Comparison of ENCODE assay signal across 9 mouse cellular contexts in genomic region chr2:154583906-154584872, GRCm38 (mm10). TPM values are rescaled to one million over a fixed set of nuclear protein-coding genes. Genes with fewer than 3 reads are reported as not detected.
A peak's percentile ranks its signal among the peaks of the same experiment; 100 is the strongest.
DNase-seq lines count a peak whose midpoint lies in the region; ATAC-seq lines count a peak whose summit lies in the region.
"Had no signal": no experiment of that assay in that cellular context is flagged by ENCODE, and none has a peak within 500 bp of the region (broad histone marks: within the 10 kb centered on the region; RNA-seq: fewer than 3 reads in every experiment).

No protein-coding gene starts in this region.

- WGBS in forebrain, embryonic 16.5 days: 41% methylated on average over 15 of the region's 15 CpGs
- 60% methylated on average over 15 of the region's 15 CpGs for WGBS in midbrain, embryonic 15.5 days

- no peak overlapping the region for H3K4me3 ChIP-seq in forebrain, embryonic 16.5 days (replicated peaks; ENCODE audit: low read length)
- H3K4me3 ChIP-seq in midbrain, embryonic 15.5 days: no peak overlapping the region

- peaks cover 32% of the 10 kb centered on the region for H3K4me1 ChIP-seq in forebrain, embryonic 16.5 days (replicated peaks; ENCODE audit: control insufficient read depth, insufficient read depth, low read length)
- H3K4me1 ChIP-seq in midbrain, embryonic 15.5 days: peaks cover 9% of the 10 kb centered on the region; the same call in 1 of the 2 replicates

- no peaks in the 10 kb centered on the region for H3K27me3 ChIP-seq in forebrain, embryonic 16.5 days (replicated peaks; ENCODE audit: control insufficient read depth, insufficient read depth, low read length)
- H3K27me3 ChIP-seq in midbrain, embryonic 15.5 days (replicated peaks): no peaks in the 10 kb centered on the region

- DNase-seq in 416B (ENCODE audit: low read depth): peak; percentile 73
- DNase-seq in adipocyte (ENCODE audit: low spot score): peak; percentile 57
- peak; percentile 66 to 78 for DNase-seq in layer of hippocampus, postnatal 25 days (ENCODE audit: extremely low spot score in 1 of 2, low spot score in 1 of 2)
- DNase-seq in urinary bladder, adult 18-20 months (ENCODE audit: low spot score in 2 of 2): no peak
- DNase-seq in B cell, adult 2 months: no peak
- DNase-seq in adrenal gland, adult 18-20 months (ENCODE audit: low spot score in 2 of 2): no peak

- H3K9me3 ChIP-seq in forebrain, embryonic 16.5 days (ENCODE audit: control insufficient read depth, low read length): no peaks in the 10 kb centered on the region
- no peaks in the 10 kb centered on the region for H3K9me3 ChIP-seq in midbrain, embryonic 15.5 days

- ATAC-seq in forebrain, embryonic 16.5 days: peak; percentile 96
- peak; percentile 78 for ATAC-seq in midbrain, embryonic 15.5 days (replicated peaks)

- peak overlapping the region; percentile 85 for H3K27ac ChIP-seq in forebrain, embryonic 16.5 days (ENCODE audit: low read length)
- H3K27ac ChIP-seq in midbrain, embryonic 15.5 days: no peak overlapping the region
- H3K27ac ChIP-seq: macrophage had no signal

- H3K36me3 ChIP-seq in forebrain, embryonic 16.5 days (ENCODE audit: control insufficient read depth, insufficient read depth): no peaks in the 10 kb centered on the region
- H3K36me3 ChIP-seq in midbrain, embryonic 15.5 days (replicated peaks): no peaks in the 10 kb centered on the region

- no peak overlapping the region for H3K9ac ChIP-seq in forebrain, embryonic 16.5 days (replicated peaks; ENCODE audit: low read depth, low read length)
- H3K9ac ChIP-seq in midbrain, embryonic 15.5 days: no peak overlapping the region

- peak overlapping the region; percentile 24; the same call in 1 of the 2 replicates for H3K4me2 ChIP-seq in forebrain, embryonic 16.5 days (ENCODE audit: low read length)
- H3K4me2 ChIP-seq in midbrain, embryonic 15.5 days: no peak overlapping the region

RNA-seq across cellular contexts. Expression of gene E2f1, which starts 14.5 kb away (rescaled TPM):
- polyA plus RNA-seq in forebrain, embryonic 16.5 days (2015; fragmentation: Nextera tagmentation; extraction: Ambion mirVana): 10.8 and 12.1 TPM in 2 replicates
- total RNA-seq in layer of hippocampus, postnatal 25 days (2021): 1 to 10 TPM; 5.8 to 5.9 TPM
- 5.4 and 7.1 TPM in 2 replicates for polyA plus RNA-seq in midbrain, embryonic 15.5 days (2015; fragmentation: Nextera tagmentation; extraction: Ambion mirVana)
- total RNA-seq in adrenal gland, adult 18-20 months (2021): 1 to 10 TPM; 7.5 to 8.9 TPM

RNA-seq across cellular contexts. Expression of gene Pxmp4, which starts 19.3 kb away (rescaled TPM):
- polyA plus RNA-seq in forebrain, embryonic 16.5 days (2015; fragmentation: Nextera tagmentation; extraction: Ambion mirVana): 12.0 and 14.8 TPM in 2 replicates
- total RNA-seq in layer of hippocampus, postnatal 25 days (2021): 10 to 100 TPM; 11.4 to 13.2 TPM
- polyA plus RNA-seq in midbrain, embryonic 15.5 days (2015; fragmentation: Nextera tagmentation; extraction: Ambion mirVana): 15.7 and 15.9 TPM in 2 replicates
- total RNA-seq in adrenal gland, adult 18-20 months (2021): 10 to 100 TPM; 30.1 to 33.9 TPM

RNA-seq across cellular contexts. Expression of gene Necab3, which starts 25.5 kb away (rescaled TPM):
- 22.0 and 27.1 TPM in 2 replicates for polyA plus RNA-seq in forebrain, embryonic 16.5 days (2015; fragmentation: Nextera tagmentation; extraction: Ambion mirVana)
- total RNA-seq in layer of hippocampus, postnatal 25 days (2021): 10 to 100 TPM; 27.4 to 29.8 TPM
- polyA plus RNA-seq in midbrain, embryonic 15.5 days (2015; fragmentation: Nextera tagmentation; extraction: Ambion mirVana): 15.4 and 18.0 TPM in 2 replicates
- total RNA-seq in adrenal gland, adult 18-20 months (2021): 1 to 10 TPM in 1 of 2 experiments, under 1 TPM in 1; 0.86 to 1.6 TPM

RNA-seq across cellular contexts. Expression of gene Zfp341, which starts 28.9 kb away (rescaled TPM):
- 2.6 and 3.3 TPM in 2 replicates for polyA plus RNA-seq in forebrain, embryonic 16.5 days (2015; fragmentation: Nextera tagmentation; extraction: Ambion mirVana)
- 10 to 100 TPM; 10.1 to 10.6 TPM for total RNA-seq in layer of hippocampus, postnatal 25 days (2021)
- 2.6 and 3.1 TPM in 2 replicates for polyA plus RNA-seq in midbrain, embryonic 15.5 days (2015; fragmentation: Nextera tagmentation; extraction: Ambion mirVana)
- total RNA-seq in adrenal gland, adult 18-20 months (2021): 1 to 10 TPM; 3.8 TPM

RNA-seq across cellular contexts. Expression of gene 4930519P11Rik, which starts 29.0 kb away (rescaled TPM):
- not detected in 2 replicates for polyA plus RNA-seq in forebrain, embryonic 16.5 days (2015; fragmentation: Nextera tagmentation; extraction: Ambion mirVana)
- total RNA-seq in layer of hippocampus, postnatal 25 days (2021): not detected
- polyA plus RNA-seq in midbrain, embryonic 15.5 days (2015; fragmentation: Nextera tagmentation; extraction: Ambion mirVana): 0.50 and 0.78 TPM in 2 replicates
- not detected for total RNA-seq in adrenal gland, adult 18-20 months (2021)
- polyA plus RNA-seq: macrophage had no signal

Comparison
In these comparisons a context has a peak if more than half of its experiments do, and no peak if none do; other contexts are left out.
1. DNase-seq: peak in 416B (single experiment), adipocyte (single experiment) and layer of hippocampus, postnatal 25 days (2 of 2); none in urinary bladder, adult 18-20 months (0 of 2), B cell, adult 2 months (0 of 2) and adrenal gland, adult 18-20 months (0 of 2).
2. RNA of gene Necab3, which starts 25.5 kb away (total RNA-seq): 27.4 to 29.8 TPM in layer of hippocampus, postnatal 25 days; 0.86 to 1.6 TPM in adrenal gland, adult 18-20 months; every median in the first group is over 10 times any median in the second.